Mouse (Mus musculus) naive thymus-derived CD4-positive, alpha-beta T cell, adult 2 months (primary cell): Measurements from ENCODE around the gene Iqschfp.

Experiments
- DNase-seq: peaks from one replicate; pipeline ENCODE4 v3.0.0-alpha.2; 2011; ENCODE audit warnings: low read depth

Gene Iqschfp

GRCm38 (mm10) chr3:68434435-68434834 lies 542.4 kb downstream of the Iqschfp start:
- DNase-seq = no peak

- no peak for DNase-seq
Observed at GRCm38 (mm10) chr3:68434897-68435296, 542.9 kb downstream of the Iqschfp start.

GRCm38 (mm10) chr3:68448480-68448879 lies 556.4 kb downstream of the Iqschfp start:
- DNase-seq = no peak

GRCm38 (mm10) chr3:68451634-68452033 lies 559.6 kb downstream of the Iqschfp start:
- no peak for DNase-seq

GRCm38 (mm10) chr3:68453266-68453665 lies 561.2 kb downstream of the Iqschfp start:
- DNase-seq = no peak

- DNase-seq = no peak
Observed at GRCm38 (mm10) chr3:68453719-68454455, 561.9 kb downstream of the Iqschfp start.

- DNase-seq = no peak
Observed at GRCm38 (mm10) chr3:68466643-68467042, 574.6 kb downstream of the Iqschfp start.

GRCm38 (mm10) chr3:68467941-68468687 lies 576.1 kb downstream of the Iqschfp start:
- DNase-seq = no peak

- no peak for DNase-seq
Observed at GRCm38 (mm10) chr3:68469643-68470042, 577.6 kb downstream of the Iqschfp start.

- no peak for DNase-seq
Observed at GRCm38 (mm10) chr3:68470061-68470460, 578.0 kb downstream of the Iqschfp start.

- DNase-seq = no peak
Observed at GRCm38 (mm10) chr3:68470622-68471021, 578.6 kb downstream of the Iqschfp start.

GRCm38 (mm10) chr3:68476336-68476735 lies 584.3 kb downstream of the Iqschfp start:
- DNase-seq = no peak

GRCm38 (mm10) chr3:68477478-68477877 lies 585.4 kb downstream of the Iqschfp start:
- no peak for DNase-seq

- DNase-seq = no peak
Observed at GRCm38 (mm10) chr3:68479266-68479665, 587.2 kb downstream of the Iqschfp start.

GRCm38 (mm10) chr3:68483517-68483916 lies 591.5 kb downstream of the Iqschfp start:
- no peak for DNase-seq

GRCm38 (mm10) chr3:68484021-68484420 lies 592.0 kb downstream of the Iqschfp start:
- no peak for DNase-seq

- no peak for DNase-seq
Observed at GRCm38 (mm10) chr3:68484561-68484960, 592.5 kb downstream of the Iqschfp start.

GRCm38 (mm10) chr3:68487621-68488020 lies 595.6 kb downstream of the Iqschfp start:
- no peak for DNase-seq

- no peak for DNase-seq
Observed at GRCm38 (mm10) chr3:68488316-68488715, 596.3 kb downstream of the Iqschfp start.

- DNase-seq = no peak
Observed at GRCm38 (mm10) chr3:68491516-68491915, 599.5 kb downstream of the Iqschfp start.

GRCm38 (mm10) chr3:68492066-68492465 lies 600.0 kb downstream of the Iqschfp start:
- no peak for DNase-seq

- DNase-seq = no peak
Observed at GRCm38 (mm10) chr3:68492513-68492912, 600.5 kb downstream of the Iqschfp start.

- no peak for DNase-seq
Observed at GRCm38 (mm10) chr3:68493170-68493585, 601.1 kb downstream of the Iqschfp start.
